Mouse (Mus musculus) gonadal fat pad, adult 2 months (tissue): ENCODE data around the gene Vgll4. TPM values are rescaled to one million over a fixed set of nuclear protein-coding genes. Genes with fewer than 3 reads are reported as not detected.

ENCODE experiments used
- polyA plus RNA-seq: library from polyadenylated mRNA; depleted of rRNA; stranded (reverse); fragments of >200 nt; gene quantifications from 2 replicates; pipeline ENCODE4 v1.2.3, GENCODE M21; 2012; rRNA removed

Vgll4 gene
- polyA plus RNA-seq, 1 experiment: 62.2 TPM

Other genes with a start within 250 kb of the Vgll4 start
- gene Tamm41, start 67.9 kb upstream of the Vgll4 start, polyA plus RNA-seq: 21.6 and 22.3 TPM in 2 replicates
- 15.7 and 33.6 TPM in 2 replicates for gene Syn2, start 164.9 kb upstream of the Vgll4 start, polyA plus RNA-seq